Mouse (Mus musculus) naive thymus-derived CD4-positive, alpha-beta T cell, adult 2 months (primary cell): ENCODE measurements around the gene Tnfrsf9.
A peak's percentile ranks its signal among the peaks of the same experiment; 100 is the strongest.

Source experiments
- DNase-seq: peaks from one replicate; pipeline ENCODE4 v3.0.0-alpha.2; 2011; ENCODE audit warnings: low read depth

The Tnfrsf9 gene

GRCm38 (mm10) chr4:150937293-150938062 lies 23.1 kb downstream of the Tnfrsf9 start:
- peak; percentile 56 for DNase-seq

- DNase-seq = peak; percentile 69
Observed at GRCm38 (mm10) chr4:150938063-150938452, 23.7 kb downstream of the Tnfrsf9 start.

- DNase-seq = peak; percentile 82
Observed at GRCm38 (mm10) chr4:150939991-150940651, 25.8 kb downstream of the Tnfrsf9 start.

- DNase-seq = no peak
Observed at GRCm38 (mm10) chr4:150944707-150945106, 30.3 kb downstream of the Tnfrsf9 start.

GRCm38 (mm10) chr4:150950972-150951371 lies 36.6 kb downstream of the Tnfrsf9 start:
- DNase-seq = peak; percentile 32

- DNase-seq = no peak
Observed at GRCm38 (mm10) chr4:150956369-150957105, 42.2 kb downstream of the Tnfrsf9 start.

GRCm38 (mm10) chr4:150957106-150957458 lies 42.7 kb downstream of the Tnfrsf9 start:
- DNase-seq = no peak

GRCm38 (mm10) chr4:150958536-150958935 lies 44.2 kb downstream of the Tnfrsf9 start:
- no peak for DNase-seq

GRCm38 (mm10) chr4:150962231-150962630 lies 47.9 kb downstream of the Tnfrsf9 start:
- no peak for DNase-seq

- no peak for DNase-seq
Observed at GRCm38 (mm10) chr4:150963711-150964110, 49.3 kb downstream of the Tnfrsf9 start.

- DNase-seq = peak; percentile 95
Observed at GRCm38 (mm10) chr4:150964635-150965554, 50.5 kb downstream of the Tnfrsf9 start.

- peak; percentile 59 for DNase-seq
Observed at GRCm38 (mm10) chr4:150965555-150965951, 51.2 kb downstream of the Tnfrsf9 start.

- peak; percentile 78 for DNase-seq
Observed at GRCm38 (mm10) chr4:150966556-150966955, 52.2 kb downstream of the Tnfrsf9 start.

- DNase-seq = no peak
Observed at GRCm38 (mm10) chr4:150968956-150969355, 54.6 kb downstream of the Tnfrsf9 start.

- DNase-seq = no peak
Observed at GRCm38 (mm10) chr4:150973264-150973663, 58.9 kb downstream of the Tnfrsf9 start.

GRCm38 (mm10) chr4:150975145-150975544 lies 60.8 kb downstream of the Tnfrsf9 start:
- DNase-seq = no peak

- DNase-seq = no peak
Observed at GRCm38 (mm10) chr4:150978156-150978910, 64.0 kb downstream of the Tnfrsf9 start.

GRCm38 (mm10) chr4:150979455-150979854 lies 65.1 kb downstream of the Tnfrsf9 start:
- no peak for DNase-seq

GRCm38 (mm10) chr4:150980153-150980552 lies 65.8 kb downstream of the Tnfrsf9 start:
- DNase-seq = no peak

GRCm38 (mm10) chr4:150990148-150990547 lies 75.8 kb downstream of the Tnfrsf9 start:
- peak; percentile 48 for DNase-seq
